Mouse (Mus musculus) cortical plate, adult 2 months (tissue): ENCODE measurements around the gene Nxnl1.

ENCODE experiments used
- CTCF ChIP-seq: fragments of 200-500 bp; IDR thresholded peaks from 2 replicates; pipeline ENCODE4 v1.5.1; 2011; ENCODE audit warnings: mild to moderate bottlenecking, control low read depth, low read length; ENCODE audit not compliant: insufficient read depth; ENCODE audit errors: extremely low read depth
- POLR2A ChIP-seq: fragments of 200-500 bp; IDR thresholded peaks from 2 replicates; pipeline ENCODE4 v1.6.1; 2011; ENCODE audit warnings: mild to moderate bottlenecking, low read length, control low read depth; ENCODE audit not compliant: insufficient read depth; ENCODE audit errors: extremely low read depth

GRCm38 (mm10) chr8:71574426-71574825 lies 8.0 kb upstream of the Nxnl1 start:
- TF ChIP-seq CTCF (no peak), POLR2A (no peak)
